Mouse (Mus musculus): ENCODE results near the gene Hoxc10. TPM values are rescaled to one million over a fixed set of nuclear protein-coding genes. Genes with fewer than 3 reads are reported as not detected.

Gene Hoxc10
- total RNA-seq (2023; ENCODE audit: inconsistent age): not detected in 4 replicates

GRCm38 (mm10) chr15:102966776-102967311 is at the start of gene Hoxc10:
TSS of gene Hoxc10 (plus strand) at chr15:102966796.

GRCm38 (mm10) chr15:102921053-102922011 is 45.3 kb upstream of the Hoxc10 start, which contains the start of gene Hoxc13:
TSS of gene Hoxc13 (plus strand) at chr15:102921103.

GRCm38 (mm10) chr15:102936279-102936972 is 30.2 kb upstream of the Hoxc10 start, which contains the start of gene Hoxc12:
TSS of gene Hoxc12 (plus strand) at chr15:102936757.

GRCm38 (mm10) chr15:102954192-102955006 is 12.2 kb upstream of the Hoxc10 start, which contains the start of gene Hoxc11:
TSS of gene Hoxc11 (plus strand) at chr15:102954427.

GRCm38 (mm10) chr15:102967312-102967510 is 615 bp downstream of the Hoxc10 start, which contains the start of gene Hoxc5:
TSS of gene Hoxc5 (plus strand) at chr15:102967443.

GRCm38 (mm10) chr15:102976171-102976570 is 9.6 kb downstream of the Hoxc10 start, which contains the start of gene Hoxc9:
TSS of gene Hoxc9 (plus strand) at chr15:102976439.

GRCm38 (mm10) chr15:102990461-102991397 is 24.1 kb downstream of the Hoxc10 start, which contains the start of gene Hoxc8:
TSS of gene Hoxc8 (plus strand) at chr15:102990607.

GRCm38 (mm10) chr15:102997939-102998355 is 31.4 kb downstream of the Hoxc10 start, which contains the start of gene Hoxc6:
TSS of gene Hoxc6 (plus strand) at chr15:102998257.

GRCm38 (mm10) chr15:103018636-103019035 is 52.0 kb downstream of the Hoxc10 start, which contains the start of gene Hoxc4:
TSS of gene Hoxc4 (plus strand) at chr15:103018934.

Other genes starting within 250 kb of the Hoxc10 start
- 48.6 to 55.1 TPM (median 53.1 TPM) in 4 replicates for gene Calcoco1, start 244.6 kb upstream of the Hoxc10 start, total RNA-seq (2023; ENCODE audit: inconsistent age)
- not detected in 4 replicates for gene Hoxc13, start 45.7 kb upstream of the Hoxc10 start, total RNA-seq (2023; ENCODE audit: inconsistent age)
- not detected in 4 replicates for gene Hoxc12, start 30.0 kb upstream of the Hoxc10 start, total RNA-seq (2023; ENCODE audit: inconsistent age)
- not detected in 4 replicates for gene Hoxc11, start 12.4 kb upstream of the Hoxc10 start, total RNA-seq (2023; ENCODE audit: inconsistent age)
- gene Hoxc5, start 647 bp downstream of the Hoxc10 start, total RNA-seq (2023; ENCODE audit: inconsistent age): not detected in 4 replicates
- gene Hoxc9, start 9.6 kb downstream of the Hoxc10 start, total RNA-seq (2023; ENCODE audit: inconsistent age): not detected in 4 replicates
- not detected in 4 replicates for gene Hoxc8, start 23.8 kb downstream of the Hoxc10 start, total RNA-seq (2023; ENCODE audit: inconsistent age)
- gene Hoxc6, start 31.5 kb downstream of the Hoxc10 start, total RNA-seq (2023; ENCODE audit: inconsistent age): not detected in 4 replicates
- gene Hoxc4, start 52.1 kb downstream of the Hoxc10 start, total RNA-seq (2023; ENCODE audit: inconsistent age): not detected in 4 replicates
- 5.0 to 10.4 TPM (median 8.6 TPM) in 4 replicates for gene Smug1, start 200.3 kb downstream of the Hoxc10 start, total RNA-seq (2023; ENCODE audit: inconsistent age)

Measured in B cell, adult (primary cell).